9 mouse cellular contexts compared by ENCODE assay signal in the genomic region with DNA sequence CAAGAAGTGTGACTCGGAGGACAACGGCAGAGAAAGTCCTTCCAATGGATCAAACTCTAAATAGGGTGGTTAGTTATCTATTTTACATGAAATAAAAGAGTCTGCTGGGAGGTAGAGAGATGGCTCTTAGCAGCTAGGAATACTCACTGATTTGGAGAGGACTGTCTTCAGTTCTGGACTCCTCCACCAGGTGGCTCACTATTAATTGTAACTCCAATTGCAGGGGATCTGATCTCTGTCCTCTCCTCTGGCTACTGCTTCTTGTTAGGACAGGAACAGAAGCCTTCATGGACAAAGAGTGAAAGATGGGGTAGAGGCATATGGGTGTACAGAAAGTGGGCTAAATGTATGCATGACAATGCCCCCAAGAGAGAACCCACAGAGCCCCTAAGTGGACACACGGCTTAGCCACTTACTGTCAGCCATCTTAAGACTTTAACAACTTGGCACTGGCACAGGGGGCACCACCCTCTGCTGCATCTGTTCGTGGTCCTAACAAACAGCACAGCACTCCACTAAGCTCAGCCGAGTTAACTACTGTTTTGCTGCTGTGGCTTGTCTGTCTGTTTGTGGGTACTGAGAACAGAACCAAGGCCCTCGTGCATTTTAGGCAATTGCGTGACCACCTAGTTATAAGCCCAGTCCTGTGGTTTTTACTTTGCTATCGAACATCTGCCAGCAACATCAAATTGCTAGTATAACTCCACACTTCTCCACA. TPM values are rescaled to one million over a fixed set of nuclear protein-coding genes. Genes with fewer than 3 reads are reported as not detected.
A peak's percentile ranks its signal among the peaks of the same experiment; 100 is the strongest.
DNase-seq lines count a peak whose midpoint lies in the region; ATAC-seq and TF ChIP-seq lines count a peak whose summit lies in the region.
"Had no signal": no experiment of that assay in that cellular context is flagged by ENCODE, and none has a peak within 500 bp of the region (broad histone marks: within the 10 kb centered on the region; RNA-seq: fewer than 3 reads in every experiment).

No protein-coding gene starts in this region.

- H3K4me3 ChIP-seq in forebrain, postnatal 0 days (ENCODE audit: low read depth, low read length): no peak overlapping the region
- no peak overlapping the region for H3K4me3 ChIP-seq in forebrain, embryonic 16.5 days (replicated peaks; ENCODE audit: low read length)
- H3K4me3 ChIP-seq in small intestine, adult 2 months (ENCODE audit: low read depth, low read length): no peak overlapping the region
- H3K4me3 ChIP-seq: hindbrain, embryonic 15.5 days had no signal

- no peaks in the 10 kb centered on the region for H3K9me3 ChIP-seq in forebrain, postnatal 0 days (ENCODE audit: low read length)
- peaks cover 4% of the 10 kb centered on the region; the same call in 1 of the 2 replicates for H3K9me3 ChIP-seq in forebrain, embryonic 16.5 days (ENCODE audit: control insufficient read depth, low read length)
- H3K9me3 ChIP-seq: hindbrain, embryonic 15.5 days had no signal

- H3K4me1 ChIP-seq in forebrain, postnatal 0 days (ENCODE audit: insufficient read depth): no peaks in the 10 kb centered on the region
- H3K4me1 ChIP-seq in forebrain, embryonic 16.5 days (replicated peaks; ENCODE audit: control insufficient read depth, insufficient read depth, low read length): no peaks in the 10 kb centered on the region
- peaks cover 31% of the 10 kb centered on the region for H3K4me1 ChIP-seq in small intestine, adult 2 months (ENCODE audit: control insufficient read depth, insufficient read depth, insufficient read length, low read length)
- H3K4me1 ChIP-seq: hindbrain, embryonic 15.5 days had no signal

- H3K36me3 ChIP-seq in forebrain, postnatal 0 days (ENCODE audit: insufficient read depth): no peaks in the 10 kb centered on the region
- H3K36me3 ChIP-seq in forebrain, embryonic 16.5 days (ENCODE audit: control insufficient read depth, insufficient read depth): no peaks in the 10 kb centered on the region
- H3K36me3 ChIP-seq in small intestine, adult 2 months (ENCODE audit: control insufficient read depth, insufficient read depth, low read length): no peaks in the 10 kb centered on the region
- H3K36me3 ChIP-seq: hindbrain, embryonic 15.5 days had no signal

- no peak overlapping the region for H3K27ac ChIP-seq in forebrain, postnatal 0 days (ENCODE audit: low read depth, low read length)
- no peak overlapping the region for H3K27ac ChIP-seq in forebrain, embryonic 16.5 days (ENCODE audit: low read length)
- peak overlapping the region; percentile 100 for H3K27ac ChIP-seq in small intestine, adult 2 months (ENCODE audit: insufficient read depth, low read depth, low read length)
- H3K27ac ChIP-seq: hindbrain, embryonic 15.5 days had no signal

- H3K4me2 ChIP-seq in forebrain, postnatal 0 days (ENCODE audit: low read depth): no peak overlapping the region
- no peak overlapping the region for H3K4me2 ChIP-seq in forebrain, embryonic 16.5 days (ENCODE audit: low read length)
- H3K4me2 ChIP-seq: hindbrain, embryonic 15.5 days had no signal

- peak; percentile 39 for DNase-seq in forebrain, postnatal 0 days
- DNase-seq in 3T3-L1 (ENCODE audit: low read depth, low spot score): peak; percentile 68
- peak; percentile 63 for DNase-seq in adrenal gland, postnatal 10 days
- peak; percentile 35 for DNase-seq in embryo, embryonic 9.5 days (ENCODE audit: extremely low spot score)
- DNase-seq in kidney, adult 9 months: peak; percentile 92
- DNase-seq in lung, adult 18-20 months: peak; percentile 26 to 53

- TF ChIP-seq POLR2A in small intestine, adult 2 months (IDR thresholded peaks at IDR 0.05; ENCODE audit: low read depth, low read length): no peak

- no peaks in the 10 kb centered on the region for H3K27me3 ChIP-seq in forebrain, postnatal 0 days (ENCODE audit: insufficient read depth, low read length)
- no peaks in the 10 kb centered on the region for H3K27me3 ChIP-seq in forebrain, embryonic 16.5 days (replicated peaks; ENCODE audit: control insufficient read depth, insufficient read depth, low read length)
- H3K27me3 ChIP-seq in small intestine, adult 2 months (ENCODE audit: control insufficient read depth, insufficient read depth, low read length): no peaks in the 10 kb centered on the region
- H3K27me3 ChIP-seq: hindbrain, embryonic 15.5 days had no signal

- peak; percentile 64 for TF ChIP-seq CTCF in forebrain, postnatal 0 days (IDR thresholded peaks at IDR 0.05; ENCODE audit: low read depth)
- no peak for TF ChIP-seq CTCF in small intestine, adult 2 months (IDR thresholded peaks at IDR 0.05; ENCODE audit: extremely low read depth, insufficient read length, insufficient replicate concordance, low read depth, low read length)

- ATAC-seq in forebrain, postnatal 0 days: no peak
- no peak for ATAC-seq in forebrain, embryonic 16.5 days

- 83% methylated on average over 8 of the region's 8 CpGs for WGBS in forebrain, postnatal 0 days
- WGBS in forebrain, embryonic 16.5 days: 79% methylated on average over 8 of the region's 8 CpGs
- 37% methylated on average over 8 of the region's 8 CpGs for WGBS in small intestine, adult 2 months

- no peak overlapping the region for H3K9ac ChIP-seq in forebrain, postnatal 0 days
- no peak overlapping the region for H3K9ac ChIP-seq in forebrain, embryonic 16.5 days (replicated peaks; ENCODE audit: low read depth, low read length)
- H3K9ac ChIP-seq: hindbrain, embryonic 15.5 days had no signal

RNA-seq across cellular contexts. Expression of a gene that starts 3.6 kb away (rescaled TPM):
- total RNA-seq in forebrain, postnatal 0 days (2014; rRNA removed): 0.19 TPM in 1 of 2 replicates, not detected in the other
- polyA plus RNA-seq in forebrain, postnatal 0 days (2015; fragmentation: Nextera tagmentation; extraction: Ambion mirVana): not detected in 2 replicates
- not detected in 2 replicates for polyA plus RNA-seq in forebrain, embryonic 16.5 days (2015; fragmentation: Nextera tagmentation; extraction: Ambion mirVana)
- total RNA-seq in adrenal gland, postnatal 10 days (2021): under 1 TPM; 0.15 to 0.24 TPM
- 0.74 and 1.6 TPM in 2 replicates for polyA plus RNA-seq in small intestine, adult 2 months (2012; rRNA removed)
- polyA plus RNA-seq: hindbrain, embryonic 15.5 days had no signal

RNA-seq across cellular contexts. Expression of a gene that starts 29.4 kb away (rescaled TPM):
- total RNA-seq in forebrain, postnatal 0 days (2014; rRNA removed): 0.08 TPM in 1 of 2 replicates, not detected in the other
- not detected in 2 replicates for polyA plus RNA-seq in forebrain, postnatal 0 days (2015; fragmentation: Nextera tagmentation; extraction: Ambion mirVana)
- not detected in 2 replicates for polyA plus RNA-seq in forebrain, embryonic 16.5 days (2015; fragmentation: Nextera tagmentation; extraction: Ambion mirVana)
- total RNA-seq in adrenal gland, postnatal 10 days (2021): 1 to 10 TPM; 1.1 to 1.3 TPM
- 747 and 1,110 TPM in 2 replicates for polyA plus RNA-seq in small intestine, adult 2 months (2012; rRNA removed)
- polyA plus RNA-seq: hindbrain, embryonic 15.5 days had no signal

Comparison
In these comparisons a context has a peak if more than half of its experiments do, and no peak if none do; other contexts are left out.
1. DNase-seq: peak in every context shown above with its lines; median percentile 92 in kidney, adult 9 months; 68 in 3T3-L1; 63 in adrenal gland, postnatal 10 days; 40 in lung, adult 18-20 months; 39 in forebrain, postnatal 0 days; 35 in embryo, embryonic 9.5 days.
2. RNA of a gene that starts 29.4 kb away (polyA plus RNA-seq): 747 to 1,110 TPM in small intestine, adult 2 months; not detected in forebrain, postnatal 0 days and not detected in forebrain, embryonic 16.5 days; every median in the first group is over 100 times any median in the second.